Mouse (Mus musculus) embryonic facial prominence, embryonic 12.5 days (tissue): ENCODE data around the gene Ccdc30. TPM values are rescaled to one million over a fixed set of nuclear protein-coding genes. Genes with fewer than 3 reads are reported as not detected.

Source experiments
- ATAC-seq: fragments of 200-750 bp; cut with Nextera tagmentation; 2 replicates; pipeline ENCODE4 v1.8.0; 2017; ENCODE audit not compliant: insufficient number of reproducible peaks, insufficient read depth, low FRiP score, low TSS enrichment
- H3K27ac ChIP-seq: fragments of 300-500 bp; sonication (generic); 2 replicates; pipeline ENCODE4 v1.5.1; 2016; ENCODE audit warnings: mild to moderate bottlenecking
- H3K27me3 ChIP-seq: fragments of 300-500 bp; sonication (generic); 2 replicates; pipeline ENCODE4 v1.6.1; 2016; ENCODE audit warnings: mild to moderate bottlenecking, moderate library complexity
- H3K36me3 ChIP-seq: fragments of 300-500 bp; sonication (generic); 2 replicates; pipeline ENCODE4 v1.6.1; 2016; ENCODE audit warnings: mild to moderate bottlenecking
- H3K4me1 ChIP-seq: fragments of 300-500 bp; sonication (generic); 2 replicates; pipeline ENCODE4 v1.6.1; 2016
- H3K4me2 ChIP-seq: fragments of 300-500 bp; sonication (generic); replicated peaks from 2 replicates; pipeline ENCODE4 v1.6.1; 2016; ENCODE audit warnings: mild to moderate bottlenecking, moderate library complexity
- H3K4me3 ChIP-seq: fragments of 300-500 bp; sonication (generic); 2 replicates; pipeline ENCODE4 v1.5.1; 2016; ENCODE audit warnings: mild to moderate bottlenecking
- H3K9ac ChIP-seq: fragments of 300-500 bp; sonication (generic); 2 replicates; pipeline ENCODE4 v1.6.1; 2016; ENCODE audit warnings: mild to moderate bottlenecking, moderate library complexity
- H3K9me3 ChIP-seq: fragments of 300-500 bp; sonication (generic); 2 replicates; pipeline ENCODE4 v1.6.1; 2016; ENCODE audit warnings: mild to moderate bottlenecking, moderate library complexity
- WGBS: fragments of 180-500 bp; shearing (Covaris S2); methylation state at CpG from one replicate; pipeline ENCODE4 v1.1.7; 2016; 5-methylcytosine and 5-hydroxymethylcytosine counted together
- polyA plus RNA-seq: library from polyadenylated mRNA; unstranded; fragments of >200 nt; fragmentation: Nextera tagmentation; extraction: Ambion mirVana; gene quantifications from 2 replicates; pipeline ENCODE4 v1.2.1, GENCODE M21; 2016

The Ccdc30 gene
- polyA plus RNA-seq, 1 experiment from 2014 or later: 9.5 TPM

DNA sequence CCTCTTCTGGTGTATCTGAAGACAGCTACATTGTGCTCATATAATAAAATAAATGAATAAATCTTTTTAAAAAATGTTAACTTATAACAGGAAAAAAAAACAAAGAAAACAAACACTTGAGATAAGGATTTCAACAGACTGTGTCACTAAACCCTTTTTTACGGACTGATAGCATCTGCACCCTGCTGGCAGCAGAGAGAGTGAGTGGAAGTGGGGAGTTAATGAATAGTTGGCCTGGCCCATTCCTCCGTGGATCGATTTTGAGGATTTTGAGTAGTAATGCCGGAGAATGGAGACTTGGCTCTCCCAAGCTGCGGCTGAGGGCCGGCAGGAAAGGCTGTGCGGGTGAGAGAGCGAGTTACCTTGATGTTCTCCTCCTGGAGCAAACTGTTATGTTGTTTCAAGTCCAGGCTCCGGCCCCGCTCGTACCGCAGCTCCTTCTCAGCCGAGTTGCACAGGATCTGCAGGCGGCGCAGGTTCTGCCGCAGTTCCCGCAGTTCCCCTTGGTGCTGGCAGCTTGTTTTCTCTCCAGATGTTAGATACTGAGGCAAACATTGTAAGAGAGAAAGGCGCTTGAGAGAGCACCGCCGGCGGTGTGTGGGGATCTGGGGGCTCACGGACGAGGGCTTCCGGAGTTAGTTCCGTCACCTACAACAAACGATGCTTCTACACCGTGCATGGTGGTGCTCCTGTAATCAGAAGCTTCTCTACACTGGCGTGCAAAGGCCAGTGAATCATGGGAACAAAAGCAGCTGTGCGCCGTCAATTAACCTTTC is 55.9 kb downstream of the Ccdc30 start:
- H3K4me1 ChIP-seq: no peaks in the 10 kb centered on the region
- H3K27ac ChIP-seq: peak overlapping the region; percentile 46; the same call in 1 of the 2 replicates
- H3K4me3 ChIP-seq: peak overlapping the region; percentile 40
- ATAC-seq: 0 out of 2 replicates have a peak, but pooled peaks have one; percentile 52
- no peaks in the 10 kb centered on the region for H3K9me3 ChIP-seq
- H3K4me2 ChIP-seq: peak overlapping the region; percentile 55
- peak overlapping the region; percentile 42 for H3K9ac ChIP-seq
- no peaks in the 10 kb centered on the region for H3K36me3 ChIP-seq
- 4% methylated on average over 30 of the region's 30 CpGs for WGBS
- H3K27me3 ChIP-seq: no peaks in the 10 kb centered on the region

DNA sequence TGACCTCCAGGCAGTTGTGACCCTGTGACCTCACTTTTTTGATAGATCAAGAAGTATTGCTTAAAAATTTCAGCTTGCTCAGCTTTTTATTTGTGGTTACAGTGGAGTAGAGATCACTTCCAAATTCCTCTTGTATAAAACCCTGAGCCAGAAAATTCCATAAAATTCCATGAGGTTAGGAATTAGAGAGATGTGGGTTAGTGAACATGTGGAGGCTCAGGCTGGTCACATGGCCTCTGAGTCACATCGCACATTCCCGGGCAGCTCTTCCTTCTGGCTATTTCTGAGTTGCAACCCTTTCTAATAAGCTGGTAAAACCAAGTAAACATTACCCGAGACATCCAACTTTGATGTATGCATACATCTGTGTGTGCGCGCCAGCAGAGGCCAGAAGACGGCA is 69.8 kb downstream of the Ccdc30 start:
- ATAC-seq: no peak
- H3K4me1 ChIP-seq: no peaks in the 10 kb centered on the region
- H3K4me3 ChIP-seq: no peak overlapping the region
- no peaks in the 10 kb centered on the region for H3K36me3 ChIP-seq
- no peak overlapping the region for H3K9ac ChIP-seq
- no peaks in the 10 kb centered on the region for H3K27me3 ChIP-seq
- H3K9me3 ChIP-seq: no peaks in the 10 kb centered on the region
- no peak overlapping the region for H3K27ac ChIP-seq
- H3K4me2 ChIP-seq: no peak overlapping the region
- WGBS: 95% methylated on average over 6 of the region's 6 CpGs

DNA sequence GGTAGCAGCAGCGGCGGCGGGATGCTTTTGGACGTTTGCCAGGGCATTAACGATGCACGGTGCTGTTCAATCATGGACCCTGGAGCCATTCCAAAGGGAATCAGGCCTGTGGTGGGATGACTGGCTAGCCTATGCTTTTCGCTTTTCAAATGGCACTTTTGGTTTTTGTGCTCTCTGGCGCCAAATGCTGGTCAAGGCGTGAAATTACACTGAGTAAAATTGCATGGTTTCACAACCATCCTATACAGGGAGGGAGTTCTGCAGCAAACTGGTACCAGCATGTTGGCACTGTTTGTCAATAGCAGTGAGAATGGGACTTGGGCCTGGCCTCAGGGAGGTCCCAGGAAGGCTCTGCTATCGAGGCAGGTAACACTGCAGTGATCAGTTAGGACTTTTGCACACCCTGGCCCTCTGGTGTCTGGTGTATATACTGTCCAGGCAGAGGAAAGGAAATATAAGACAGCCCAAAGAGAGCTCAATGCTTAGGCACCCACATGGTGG is 76.4 kb downstream of the Ccdc30 start:
- ATAC-seq: peak; percentile 74
- WGBS: 3% methylated on average over 10 of the region's 10 CpGs
- Histone ChIP-seq H3K9me3 (no peaks in the 10 kb centered on the region), H3K9ac (no peak overlapping the region), H3K36me3 (no peaks in the 10 kb centered on the region), H3K4me3 (no peak overlapping the region), H3K27ac (no peak overlapping the region), H3K4me2 (peak overlapping the region; percentile 31; the same call in 1 of the 2 replicates), H3K4me1 (peaks cover 2% of the 10 kb centered on the region; the same call in 1 of the 2 replicates), H3K27me3 (no peaks in the 10 kb centered on the region)

DNA sequence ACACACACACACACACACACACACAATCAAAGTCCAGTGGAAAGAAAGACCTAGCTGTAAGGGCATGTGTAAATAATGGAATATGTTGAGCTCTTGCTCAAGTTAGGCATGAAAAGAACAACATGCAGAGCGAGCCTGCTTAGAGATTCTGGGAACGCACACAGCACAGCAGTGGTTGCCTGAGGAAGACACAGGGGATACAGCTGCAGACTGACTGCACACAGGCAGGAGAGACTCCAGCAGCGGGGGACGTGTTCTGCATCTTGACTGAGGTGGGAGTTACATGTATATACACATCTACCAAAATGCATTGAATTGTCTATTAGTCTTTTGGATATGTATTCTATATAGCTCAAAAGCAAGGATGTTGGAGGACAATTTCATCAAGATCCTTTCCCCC is 76.9 kb downstream of the Ccdc30 start:
- Histone ChIP-seq H3K9ac (no peak overlapping the region), H3K4me2 (peak overlapping the region; percentile 31; the same call in 1 of the 2 replicates)
- peak; percentile 64; the same call in 1 of the 2 replicates for ATAC-seq

DNA sequence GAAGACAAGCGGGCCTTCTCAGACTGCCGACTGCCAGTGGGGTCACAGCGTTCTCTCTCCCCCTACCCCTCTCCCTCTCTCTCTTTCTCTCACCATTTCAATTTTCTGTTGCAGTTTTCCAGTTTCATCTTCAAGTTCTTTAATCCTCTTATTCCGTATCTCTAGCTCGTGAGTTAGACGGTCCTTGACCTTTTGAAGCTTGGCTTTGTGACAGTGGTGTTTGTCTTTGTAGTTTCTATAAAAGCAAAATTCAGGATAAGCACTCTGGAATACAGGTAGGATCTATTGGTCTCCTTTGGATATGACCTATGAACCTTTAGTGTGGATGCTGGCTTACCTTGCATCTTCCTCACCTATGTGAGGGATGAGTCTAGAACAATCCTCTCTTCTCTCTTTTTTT is 81.8 kb downstream of the Ccdc30 start:
- Histone ChIP-seq H3K27me3 (no peaks in the 10 kb centered on the region), H3K4me3 (no peak overlapping the region), H3K27ac (no peak overlapping the region), H3K9me3 (no peaks in the 10 kb centered on the region), H3K36me3 (no peaks in the 10 kb centered on the region), H3K4me2 (no peak overlapping the region), H3K9ac (no peak overlapping the region), H3K4me1 (no peaks in the 10 kb centered on the region; the same call in 1 of the 2 replicates)
- ATAC-seq: no peak
- 84% methylated on average over 6 of the region's 6 CpGs for whole genome bisulfite sequencing

More for the DNA sequence above, 76.9 kb downstream of the Ccdc30 start:
- WGBS: 72% methylated on average over 4 of the region's 4 CpGs
- no peak overlapping the region for H3K27ac ChIP-seq
- no peaks in the 10 kb centered on the region for H3K27me3 ChIP-seq
- H3K4me3 ChIP-seq: no peak overlapping the region
- no peaks in the 10 kb centered on the region for H3K36me3 ChIP-seq
- no peaks in the 10 kb centered on the region for H3K9me3 ChIP-seq
- peaks cover 2% of the 10 kb centered on the region; the same call in 1 of the 2 replicates for H3K4me1 ChIP-seq

DNA sequence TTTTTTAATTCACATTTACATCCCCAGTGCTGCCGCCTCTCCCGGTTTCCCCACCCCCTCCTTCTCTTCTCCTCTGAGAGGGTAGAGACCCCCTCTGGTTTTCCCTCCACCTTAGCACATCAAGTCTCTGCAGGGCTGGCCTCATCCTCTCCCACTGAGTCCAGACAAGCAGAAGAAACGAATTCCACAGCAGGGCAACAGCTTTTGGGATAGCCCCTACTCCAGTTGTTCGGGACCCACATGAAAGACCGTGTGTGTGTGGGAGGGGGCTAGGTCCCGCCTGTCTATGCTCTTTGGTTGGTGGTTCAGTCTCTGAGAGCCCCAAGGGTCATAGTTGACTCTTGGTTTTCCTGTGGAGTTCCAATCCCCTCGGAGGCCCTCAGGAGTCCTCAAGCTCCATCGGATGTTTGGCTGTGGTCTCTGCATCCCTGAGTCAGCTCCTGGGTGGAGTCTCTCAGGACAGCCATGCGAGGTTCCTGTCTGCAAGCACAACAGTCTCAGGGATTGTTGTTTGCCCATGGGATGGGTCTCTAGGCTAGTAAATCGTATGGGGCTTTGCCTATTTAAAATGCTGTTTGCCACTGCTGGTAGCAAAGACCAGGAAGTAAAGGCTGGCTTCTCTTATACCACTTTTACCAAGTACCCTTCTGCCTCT is 94.3 kb downstream of the Ccdc30 start:
- no peaks in the 10 kb centered on the region for H3K27me3 ChIP-seq
- 26% methylated on average over 10 of the region's 10 CpGs for WGBS
- H3K4me3 ChIP-seq: peak overlapping the region; percentile 85
- peaks cover 27% of the 10 kb centered on the region for H3K36me3 ChIP-seq
- peak overlapping the region; percentile 65 for H3K9ac ChIP-seq
- H3K27ac ChIP-seq: peak overlapping the region; percentile 89
- H3K4me1 ChIP-seq: peaks cover 14% of the 10 kb centered on the region
- H3K4me2 ChIP-seq: peak overlapping the region; percentile 87
- 0 out of 2 replicates have a peak, but pooled peaks have one; percentile 42 for ATAC-seq
- H3K9me3 ChIP-seq: no peaks in the 10 kb centered on the region

DNA sequence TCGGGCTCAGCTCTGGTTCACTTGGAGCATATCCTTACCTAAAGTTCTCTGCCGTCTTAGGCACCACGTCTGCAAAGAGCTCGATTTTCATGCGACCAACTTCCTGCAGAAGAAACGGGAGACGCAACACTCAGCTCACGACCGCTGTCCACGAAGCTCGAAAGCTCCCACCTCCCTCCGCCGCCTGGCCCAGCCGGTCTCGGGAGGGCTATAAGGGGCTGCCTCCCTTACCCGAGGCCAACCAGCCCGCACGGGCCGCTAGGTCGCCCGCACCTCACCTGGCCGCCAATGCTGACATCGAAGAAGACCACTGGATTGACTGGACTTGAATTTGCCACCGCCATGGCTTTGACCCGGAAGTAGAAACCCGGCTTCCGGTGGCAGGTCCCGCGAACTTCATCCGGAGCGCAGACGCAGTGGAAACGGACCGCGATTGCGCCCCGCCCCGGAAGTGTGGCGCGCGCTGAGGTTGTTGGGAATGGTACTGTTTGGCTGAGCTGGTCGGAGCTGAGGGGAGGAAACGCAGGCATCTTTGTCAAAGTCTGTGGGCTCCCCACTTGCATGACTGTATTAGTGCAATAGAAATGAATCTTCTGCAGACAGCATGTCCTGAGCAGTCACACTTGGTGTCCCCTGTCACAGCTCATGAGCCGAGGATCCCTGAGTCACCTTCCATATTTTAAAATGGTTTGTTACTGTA is 95.0 kb downstream of the Ccdc30 start, which contains the start of gene Ppih:
Gene Ppih (minus strand): TSS at position 416 of the 700 bp plus-strand sequence.
- Histone ChIP-seq H3K36me3 (peaks cover 34% of the 10 kb centered on the region), H3K9ac (peak within 1 kb of the TSS; percentile 65), H3K4me2 (peak within 1 kb of the TSS; percentile 87), H3K9me3 (no peaks in the 10 kb centered on the region), H3K4me1 (peaks cover 14% of the 10 kb centered on the region), H3K27ac (peak within 1 kb of the TSS; percentile 89), H3K27me3 (no peaks in the 10 kb centered on the region), H3K4me3 (peak within 1 kb of the TSS; percentile 85)
- peak; percentile 96 for ATAC-seq
- WGBS: under 1% methylated on average over 44 of the region's 44 CpGs

DNA sequence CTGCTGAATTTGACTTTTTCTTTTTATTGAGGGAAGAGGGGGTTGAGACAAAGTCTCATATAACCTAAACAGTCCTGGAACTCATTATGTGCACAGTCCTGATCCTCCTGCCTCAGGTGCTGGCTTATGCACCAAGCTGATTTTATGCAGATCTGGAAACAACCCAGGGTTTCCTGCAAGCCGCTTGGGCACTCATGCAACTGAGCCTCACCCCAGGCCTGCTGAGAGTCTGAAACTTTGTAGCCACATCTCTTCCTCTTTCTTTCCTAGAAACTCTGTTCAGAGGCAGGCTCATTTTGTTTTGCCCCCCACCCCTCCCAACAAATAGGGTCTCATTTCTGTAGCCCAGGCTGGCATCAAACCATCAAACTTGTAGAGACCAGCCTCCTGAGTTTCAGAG is 101.6 kb downstream of the Ccdc30 start:
- Histone ChIP-seq H3K4me3 (no peak overlapping the region), H3K4me2 (no peak overlapping the region), H3K36me3 (peaks cover 75% of the 10 kb centered on the region), H3K9me3 (no peaks in the 10 kb centered on the region), H3K9ac (no peak overlapping the region), H3K27me3 (no peaks in the 10 kb centered on the region), H3K4me1 (no peaks in the 10 kb centered on the region), H3K27ac (no peak overlapping the region)
- ATAC-seq: no peak
- WGBS: 74% methylated on average over 1 of the region's 1 CpGs

DNA sequence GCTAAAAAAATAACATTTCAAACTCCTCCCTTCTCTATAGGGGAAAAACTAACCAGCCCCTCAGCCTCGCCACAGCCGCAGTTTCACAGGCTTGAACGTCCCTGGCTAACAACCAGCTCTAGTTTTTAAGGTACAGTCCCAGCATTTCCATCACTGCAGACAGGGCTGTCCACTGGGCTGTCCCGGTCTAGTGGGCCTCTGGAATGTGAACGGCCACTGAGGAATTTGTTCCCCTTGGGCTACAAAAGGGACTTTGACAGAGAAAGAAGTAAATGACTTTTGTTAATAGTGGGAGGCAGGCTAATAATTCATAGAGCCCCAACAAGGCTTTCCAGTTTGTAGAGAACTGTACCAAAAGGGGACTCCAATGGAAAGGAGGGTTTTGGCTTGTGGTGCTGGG is 109.9 kb downstream of the Ccdc30 start:
- ATAC-seq: no peak
- WGBS: 73% methylated on average over 5 of the region's 5 CpGs

DNA sequence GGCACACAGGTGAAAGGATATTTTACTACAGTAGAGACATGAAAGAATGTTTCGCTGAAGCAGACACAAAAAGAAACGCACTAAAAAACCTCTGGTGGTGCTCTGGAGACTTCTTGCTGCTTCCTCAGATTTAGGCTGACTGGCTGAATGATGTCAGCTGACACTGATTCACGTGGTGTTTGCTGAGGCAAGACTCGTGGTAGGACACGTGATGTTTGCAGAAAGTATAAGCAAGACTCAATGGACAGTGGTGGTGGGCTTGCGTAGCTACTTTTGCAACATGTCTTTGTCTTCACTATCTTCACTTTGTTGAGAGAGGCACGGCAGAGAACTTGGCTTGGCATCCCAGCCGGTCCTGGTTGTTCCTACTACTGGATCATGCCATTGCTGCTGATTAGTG is 112.0 kb downstream of the Ccdc30 start:
- WGBS: 95% methylated on average over 8 of the region's 8 CpGs
- Histone ChIP-seq H3K4me3 (no peak overlapping the region), H3K9me3 (no peaks in the 10 kb centered on the region), H3K36me3 (peaks cover 16% of the 10 kb centered on the region), H3K4me1 (no peaks in the 10 kb centered on the region), H3K9ac (no peak overlapping the region), H3K27me3 (no peaks in the 10 kb centered on the region), H3K27ac (no peak overlapping the region), H3K4me2 (no peak overlapping the region)
- ATAC-seq: no peak

More for the DNA sequence above, 109.9 kb downstream of the Ccdc30 start:
- no peaks in the 10 kb centered on the region for H3K4me1 ChIP-seq
- H3K27me3 ChIP-seq: no peaks in the 10 kb centered on the region
- H3K27ac ChIP-seq: no peak overlapping the region
- H3K9me3 ChIP-seq: no peaks in the 10 kb centered on the region
- H3K4me2 ChIP-seq: no peak overlapping the region
- H3K4me3 ChIP-seq: no peak overlapping the region
- peaks cover 30% of the 10 kb centered on the region for H3K36me3 ChIP-seq
- no peak overlapping the region for H3K9ac ChIP-seq

DNA sequence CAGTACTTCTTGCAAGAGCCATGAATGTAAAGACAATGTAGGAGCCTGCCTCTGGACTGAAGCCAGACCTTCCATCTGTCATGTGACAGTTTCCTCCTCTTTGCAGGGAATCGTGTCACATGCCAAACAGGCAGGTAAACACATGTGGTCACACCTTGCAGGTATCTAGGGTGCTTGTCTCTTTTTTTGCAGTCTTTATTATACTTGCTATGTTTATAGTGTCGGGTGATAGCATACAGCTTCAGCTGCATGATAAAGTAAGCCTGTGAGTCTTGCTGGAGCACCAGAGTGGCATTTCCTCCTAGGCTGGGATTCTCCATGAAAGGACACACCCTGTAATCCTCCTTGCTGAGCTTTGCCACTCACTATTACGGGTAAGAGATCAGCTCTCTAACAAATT is 113.5 kb downstream of the Ccdc30 start:
- no peak overlapping the region for H3K4me3 ChIP-seq
- H3K4me2 ChIP-seq: no peak overlapping the region
- H3K27me3 ChIP-seq: no peaks in the 10 kb centered on the region
- 87% methylated on average over 3 of the region's 3 CpGs for WGBS
- H3K27ac ChIP-seq: no peak overlapping the region
- no peak for ATAC-seq
- H3K4me1 ChIP-seq: 0 out of 2 replicates have a peak, but pooled peaks cover 3% of the 10 kb centered on the region
- no peaks in the 10 kb centered on the region for H3K9me3 ChIP-seq
- no peak overlapping the region for H3K9ac ChIP-seq
- H3K36me3 ChIP-seq: peaks cover under 1% of the 10 kb centered on the region; the same call in 1 of the 2 replicates
